Mouse (Mus musculus): ENCODE measurements at regions not wholly inside any gene's neighbourhood (a gene's known extent, or its start where the extent isn't known, plus 50 kb on each side); places are given as distances from the start of the nearest gene placed in this dataset.

DNA sequence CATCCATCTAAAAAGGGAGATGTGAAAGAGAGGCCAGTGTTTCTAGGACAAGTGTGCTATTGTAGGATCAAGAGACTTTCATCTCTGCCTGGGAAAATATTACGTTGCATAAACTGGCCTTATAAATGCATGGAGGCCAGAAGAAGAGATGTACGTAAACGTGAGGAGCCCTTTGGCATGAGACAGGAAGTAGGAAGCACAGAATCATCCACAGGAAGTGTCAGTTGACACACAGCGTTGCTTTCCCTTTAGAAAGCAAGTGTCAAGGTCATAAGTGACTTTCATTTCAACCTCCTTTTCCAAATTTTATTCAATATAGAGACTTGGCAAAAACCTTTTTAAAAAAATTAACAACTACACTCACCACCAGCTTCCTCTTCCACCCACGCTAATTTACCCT, 175.2 kb downstream of the Klf7 start:
- Histone ChIP-seq H3K4me2 (replicated peaks) (no peak overlapping the region), H3K27me3 (no peaks in the 10 kb centered on the region), H3K9me3 (no peaks in the 10 kb centered on the region), H3K36me3 (no peaks in the 10 kb centered on the region), H3K4me1 (no peaks in the 10 kb centered on the region), H3K4me3 (no peak overlapping the region), H3K27ac (no peak overlapping the region), H3K9ac (no peak overlapping the region)
- no peak for ATAC-seq (ENCODE audit: insufficient number of reproducible peaks, insufficient read depth, low FRiP score, low TSS enrichment)
- 66% methylated on average over 5 of the region's 5 CpGs for WGBS

DNA sequence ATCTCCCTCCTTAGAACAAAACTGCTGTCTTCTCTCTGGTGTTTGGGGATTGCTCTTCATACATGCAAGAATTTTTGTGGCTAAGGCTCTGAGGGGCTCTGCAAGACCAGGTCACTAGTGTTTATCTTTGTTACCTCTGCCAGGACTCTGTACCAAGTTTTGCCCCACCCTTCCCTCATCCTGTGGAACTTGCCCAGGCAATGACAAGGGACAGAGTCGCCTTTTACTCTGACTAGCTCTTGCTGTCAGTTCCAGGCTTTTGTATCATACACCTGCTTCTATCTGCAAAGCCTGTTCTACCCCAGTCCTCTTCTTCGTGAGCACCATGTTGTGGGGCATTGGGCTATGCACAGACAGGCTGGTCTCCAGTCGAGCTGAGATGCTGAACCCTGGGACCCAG, 175.7 kb upstream of the 4933402D24Rik start:
- H3K4me2 ChIP-seq (replicated peaks), result no peak overlapping the region
- no peaks in the 10 kb centered on the region for H3K9me3 ChIP-seq
- no peak overlapping the region for H3K4me3 ChIP-seq
- no peak for ATAC-seq (ENCODE audit: insufficient number of reproducible peaks, insufficient read depth, low FRiP score, low TSS enrichment)
- no peak overlapping the region for H3K9ac ChIP-seq
- H3K27me3 ChIP-seq, result no peaks in the 10 kb centered on the region
- 59% methylated on average over 3 of the region's 3 CpGs for WGBS
- no peaks in the 10 kb centered on the region for H3K4me1 ChIP-seq
- no peak overlapping the region for H3K27ac ChIP-seq
- H3K36me3 ChIP-seq, result no peaks in the 10 kb centered on the region

GRCm38 (mm10) chr1:63938416-63938815, 169.3 kb upstream of the 4933402D24Rik start:
- H3K27me3 ChIP-seq, result no peaks in the 10 kb centered on the region
- H3K27ac ChIP-seq, result no peak overlapping the region
- WGBS, result 40% methylated on average over 4 of the region's 4 CpGs
- no peaks in the 10 kb centered on the region for H3K36me3 ChIP-seq
- no peak overlapping the region for H3K9ac ChIP-seq
- ATAC-seq (ENCODE audit: insufficient number of reproducible peaks, insufficient read depth, low FRiP score, low TSS enrichment), result no peak
- H3K4me2 ChIP-seq (replicated peaks), result no peak overlapping the region
- no peaks in the 10 kb centered on the region for H3K4me1 ChIP-seq
- H3K9me3 ChIP-seq, result no peaks in the 10 kb centered on the region
- H3K4me3 ChIP-seq, result no peak overlapping the region

DNA sequence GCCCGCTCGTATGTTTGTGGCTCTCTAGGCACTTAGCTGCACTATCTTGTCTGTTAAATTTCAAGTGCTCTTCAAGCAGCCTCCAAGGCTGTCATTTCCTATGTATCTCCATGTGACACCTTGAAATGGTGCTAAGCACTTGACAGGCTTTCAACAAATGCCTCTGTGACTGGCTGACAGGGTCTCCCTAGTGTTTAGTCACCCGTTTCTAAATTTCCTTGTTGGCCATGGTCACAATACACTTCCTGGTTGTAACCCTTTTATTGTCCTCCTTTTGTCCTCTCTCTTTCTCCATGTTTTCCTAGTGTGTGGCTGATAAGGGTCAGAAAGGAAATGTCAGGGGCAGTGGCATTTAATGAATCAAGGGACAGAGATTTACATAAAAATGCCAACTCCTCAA, 168.4 kb upstream of the 4933402D24Rik start:
- no peak for ATAC-seq (ENCODE audit: insufficient number of reproducible peaks, insufficient read depth, low FRiP score, low TSS enrichment)
- no peak overlapping the region for H3K9ac ChIP-seq
- H3K9me3 ChIP-seq, result no peaks in the 10 kb centered on the region
- no peaks in the 10 kb centered on the region for H3K4me1 ChIP-seq
- H3K4me2 ChIP-seq (replicated peaks), result no peak overlapping the region
- no peak overlapping the region for H3K27ac ChIP-seq
- H3K36me3 ChIP-seq, result no peaks in the 10 kb centered on the region
- H3K4me3 ChIP-seq, result no peak overlapping the region
- 71% methylated on average over 3 of the region's 3 CpGs for WGBS
- no peaks in the 10 kb centered on the region for H3K27me3 ChIP-seq

DNA sequence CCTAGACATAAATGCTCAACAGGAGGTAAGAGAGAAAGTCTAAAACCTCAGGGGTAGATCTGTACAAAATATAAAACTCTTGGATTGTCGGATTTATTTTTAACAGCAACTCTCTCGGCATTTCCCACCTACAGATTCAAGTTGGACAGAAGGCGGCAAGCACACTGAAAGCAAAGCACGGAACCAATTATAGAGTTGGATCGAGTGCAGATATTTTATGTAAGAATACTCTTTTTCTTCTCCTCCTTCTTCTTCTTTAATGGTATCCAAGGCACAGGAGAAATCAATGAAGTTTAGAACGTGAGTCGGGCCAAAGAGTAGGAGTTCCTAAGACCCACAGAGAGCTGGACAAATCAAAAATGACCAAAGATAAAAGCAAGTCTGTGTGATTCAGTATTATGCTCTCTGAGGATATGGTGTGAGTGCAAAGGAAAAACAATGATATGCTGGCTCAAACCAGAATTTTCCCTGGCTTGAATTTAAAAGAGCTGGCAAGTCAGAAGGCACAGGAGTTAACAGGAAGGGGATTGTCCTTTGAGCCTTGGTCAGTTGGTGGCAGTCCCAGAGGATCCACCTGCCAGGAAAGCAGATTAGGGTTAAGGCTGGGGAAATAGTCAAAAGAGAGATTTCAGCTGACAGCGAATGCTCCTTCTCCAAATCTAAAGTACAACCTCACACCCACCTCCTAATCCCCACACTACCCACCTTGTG, 165.7 kb upstream of the 4933402D24Rik start:
- ATAC-seq (ENCODE audit: insufficient number of reproducible peaks, insufficient read depth, low FRiP score, low TSS enrichment), result no peak
- Histone ChIP-seq H3K27me3 (no peaks in the 10 kb centered on the region), H3K9me3 (no peaks in the 10 kb centered on the region), H3K4me3 (no peak overlapping the region), H3K36me3 (no peaks in the 10 kb centered on the region), H3K9ac (no peak overlapping the region), H3K4me2 (replicated peaks) (no peak overlapping the region), H3K27ac (no peak overlapping the region), H3K4me1 (no peaks in the 10 kb centered on the region)
- WGBS, result 94% methylated on average over 8 of the region's 8 CpGs

GRCm38 (mm10) chr1:63932484-63932883, 163.4 kb upstream of the 4933402D24Rik start:
- Histone ChIP-seq H3K4me3 (no peak overlapping the region), H3K27ac (no peak overlapping the region), H3K4me2 (replicated peaks) (no peak overlapping the region), H3K4me1 (no peaks in the 10 kb centered on the region), H3K36me3 (no peaks in the 10 kb centered on the region), H3K9me3 (no peaks in the 10 kb centered on the region), H3K9ac (no peak overlapping the region), H3K27me3 (no peaks in the 10 kb centered on the region)
- no peak for ATAC-seq (ENCODE audit: insufficient number of reproducible peaks, insufficient read depth, low FRiP score, low TSS enrichment)
- 66% methylated on average over 9 of the region's 9 CpGs for WGBS

DNA sequence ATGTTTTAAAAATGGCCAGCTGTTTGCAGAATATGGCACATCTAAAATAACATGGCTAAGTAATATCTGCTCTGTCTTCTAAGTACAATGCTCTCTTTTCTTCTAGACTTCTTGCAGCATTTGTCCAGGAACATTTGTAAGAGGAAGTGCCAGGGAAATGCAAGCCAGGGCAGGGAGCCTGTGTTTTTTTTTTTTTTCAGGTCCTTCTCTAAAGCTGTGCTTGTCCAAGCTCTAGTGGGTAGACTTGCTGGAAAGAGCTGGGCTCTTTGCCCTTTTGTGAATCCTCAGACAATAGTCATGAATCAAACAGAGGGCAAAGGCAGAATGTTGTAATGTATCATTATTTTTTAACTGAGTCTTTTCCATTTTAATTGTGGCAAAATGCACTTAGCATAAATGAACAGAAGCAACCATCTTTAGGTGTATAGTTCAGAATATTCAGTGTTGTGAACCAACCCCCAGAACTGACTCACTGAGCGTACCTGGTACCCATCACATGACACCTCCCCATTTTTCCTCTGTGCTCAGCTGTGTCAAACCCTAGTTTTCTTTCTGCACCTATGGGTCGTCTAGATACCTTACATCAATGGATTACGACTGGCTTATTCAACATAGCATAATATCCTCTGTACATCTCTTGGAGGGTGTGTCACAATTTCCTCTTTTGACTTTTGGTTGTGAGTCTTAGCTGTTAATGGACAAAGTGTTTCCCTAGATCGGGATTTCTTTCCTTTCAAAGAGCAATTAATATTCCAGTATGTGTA, 160.5 kb upstream of the 4933402D24Rik start:
- ATAC-seq (ENCODE audit: insufficient number of reproducible peaks, insufficient read depth, low FRiP score, low TSS enrichment), result no peak
- WGBS, result 85% methylated on average over 4 of the region's 4 CpGs

GRCm38 (mm10) chr1:63928850-63929249, 159.8 kb upstream of the 4933402D24Rik start:
- WGBS, result 73% methylated on average over 5 of the region's 5 CpGs
- Histone ChIP-seq H3K27me3 (no peaks in the 10 kb centered on the region), H3K4me1 (no peaks in the 10 kb centered on the region), H3K4me3 (no peak overlapping the region), H3K9me3 (no peaks in the 10 kb centered on the region), H3K4me2 (replicated peaks) (no peak overlapping the region), H3K9ac (no peak overlapping the region), H3K36me3 (no peaks in the 10 kb centered on the region), H3K27ac (no peak overlapping the region)
- ATAC-seq (ENCODE audit: insufficient number of reproducible peaks, insufficient read depth, low FRiP score, low TSS enrichment), result no peak

More for the DNA sequence above, 160.5 kb upstream of the 4933402D24Rik start:
- no peaks in the 10 kb centered on the region for H3K4me1 ChIP-seq
- no peak overlapping the region for H3K4me2 ChIP-seq (replicated peaks)
- H3K36me3 ChIP-seq, result no peaks in the 10 kb centered on the region
- no peak overlapping the region for H3K27ac ChIP-seq
- H3K4me3 ChIP-seq, result no peak overlapping the region
- no peak overlapping the region for H3K9ac ChIP-seq
- no peaks in the 10 kb centered on the region for H3K27me3 ChIP-seq
- no peaks in the 10 kb centered on the region for H3K9me3 ChIP-seq

- no peaks in the 10 kb centered on the region for H3K9me3 ChIP-seq
- no peaks in the 10 kb centered on the region for H3K4me1 ChIP-seq
- no peak overlapping the region for H3K4me2 ChIP-seq (replicated peaks)
- H3K27me3 ChIP-seq, result no peaks in the 10 kb centered on the region
- no peak overlapping the region for H3K4me3 ChIP-seq
- H3K36me3 ChIP-seq, result no peaks in the 10 kb centered on the region
- ATAC-seq (ENCODE audit: insufficient number of reproducible peaks, insufficient read depth, low FRiP score, low TSS enrichment), result no peak
- WGBS, result 83% methylated on average over 3 of the region's 3 CpGs
- H3K9ac ChIP-seq, result no peak overlapping the region
- no peak overlapping the region for H3K27ac ChIP-seq
These were observed 159.3 kb upstream of the 4933402D24Rik start for GRCm38 (mm10) chr1:63928361-63928760.

- H3K4me2 ChIP-seq (replicated peaks), result no peak overlapping the region
- H3K27me3 ChIP-seq, result no peaks in the 10 kb centered on the region
- H3K36me3 ChIP-seq, result no peaks in the 10 kb centered on the region
- no peak for ATAC-seq (ENCODE audit: insufficient number of reproducible peaks, insufficient read depth, low FRiP score, low TSS enrichment)
- 48% methylated on average over 8 of the region's 8 CpGs for WGBS
- no peaks in the 10 kb centered on the region for H3K4me1 ChIP-seq
- no peak overlapping the region for H3K9ac ChIP-seq
- no peak overlapping the region for H3K4me3 ChIP-seq
- H3K27ac ChIP-seq, result no peak overlapping the region
- H3K9me3 ChIP-seq, result no peaks in the 10 kb centered on the region
These were observed 151.3 kb upstream of the 4933402D24Rik start for GRCm38 (mm10) chr1:63920181-63920933.

DNA sequence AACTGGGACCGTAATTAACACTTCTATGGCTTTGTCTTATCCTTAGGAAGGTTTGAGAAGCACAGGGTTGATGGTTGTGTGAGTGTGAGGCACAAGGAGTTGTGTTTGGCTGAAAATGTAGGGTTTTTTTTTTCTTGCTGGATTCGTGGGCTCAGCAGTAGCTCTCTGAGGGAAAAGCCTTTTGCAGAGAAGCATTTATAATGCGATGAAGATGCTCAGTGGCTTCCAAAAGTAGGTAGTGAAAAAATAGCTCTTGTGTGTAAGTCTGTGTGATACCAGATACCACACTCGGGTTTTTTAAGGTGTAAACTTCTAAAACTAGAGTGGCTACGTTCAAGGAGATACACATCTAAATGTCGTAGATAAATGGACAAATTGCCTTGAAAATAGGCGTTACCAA, 149.1 kb upstream of the 4933402D24Rik start:
- Histone ChIP-seq H3K9me3 (no peaks in the 10 kb centered on the region), H3K4me1 (no peaks in the 10 kb centered on the region), H3K9ac (no peak overlapping the region), H3K27ac (no peak overlapping the region), H3K4me2 (replicated peaks) (no peak overlapping the region), H3K4me3 (no peak overlapping the region), H3K36me3 (no peaks in the 10 kb centered on the region), H3K27me3 (no peaks in the 10 kb centered on the region)
- no peak for ATAC-seq (ENCODE audit: insufficient number of reproducible peaks, insufficient read depth, low FRiP score, low TSS enrichment)
- 65% methylated on average over 7 of the region's 7 CpGs for WGBS
